ENCODE assay signal across 13 mouse cellular contexts in genomic region chr7:80893086-80893752, GRCm38 (mm10). TPM values are rescaled to one million over a fixed set of nuclear protein-coding genes. Genes with fewer than 3 reads are reported as not detected.
DNase-seq lines count a peak whose midpoint lies in the region; ATAC-seq lines count a peak whose summit lies in the region.
"Had no signal": no experiment of that assay in that cellular context is flagged by ENCODE, and none has a peak within 500 bp of the region (broad histone marks: within the 10 kb centered on the region; RNA-seq: fewer than 3 reads in every experiment).

No protein-coding gene starts in this region.

- H3K36me3 ChIP-seq in heart, embryonic 14.5 days (ENCODE audit: control insufficient read depth, insufficient read depth, low read length): peaks cover 76% of the 10 kb centered on the region
- H3K36me3 ChIP-seq in liver, embryonic 12.5 days: peaks cover 88% of the 10 kb centered on the region
- peaks cover 36% of the 10 kb centered on the region for H3K36me3 ChIP-seq in liver, embryonic 11.5 days (ENCODE audit: control insufficient read depth, insufficient read depth, low read length)

- H3K9ac ChIP-seq in heart, embryonic 14.5 days (ENCODE audit: low read length): no peak overlapping the region
- no peak overlapping the region for H3K9ac ChIP-seq in liver, embryonic 12.5 days
- no peak overlapping the region for H3K9ac ChIP-seq in liver, embryonic 11.5 days (ENCODE audit: low read depth, low read length)

- no peaks in the 10 kb centered on the region for H3K27me3 ChIP-seq in heart, embryonic 14.5 days (ENCODE audit: control insufficient read depth, insufficient read depth, low read length)
- no peaks in the 10 kb centered on the region for H3K27me3 ChIP-seq in liver, embryonic 12.5 days (replicated peaks)
- no peaks in the 10 kb centered on the region for H3K27me3 ChIP-seq in liver, embryonic 11.5 days (replicated peaks; ENCODE audit: control insufficient read depth, insufficient read depth, low read length)

- peak; percentile 45 for DNase-seq in adrenal gland, postnatal 10 days
- DNase-seq in adrenal gland, postnatal 4 days (ENCODE audit: low spot score in 2 of 2): no peak
- no peak for DNase-seq in heart, postnatal 25 days (ENCODE audit: low spot score)
- no peak for DNase-seq in liver, embryonic 11.5 days (ENCODE audit: low spot score)
- DNase-seq in cerebellum, postnatal 25 days: peak; percentile 63 to 67
- DNase-seq: lung, adult 2 months; thymus, postnatal 25 days had no signal

- no peak overlapping the region for H3K4me3 ChIP-seq in heart, embryonic 14.5 days (ENCODE audit: control insufficient read depth in 1 of 2, insufficient read depth in 1 of 2, low read depth in 1 of 2, low read length in 2 of 2)
- no peak overlapping the region for H3K4me3 ChIP-seq in liver, embryonic 12.5 days
- no peak overlapping the region for H3K4me3 ChIP-seq in liver, embryonic 11.5 days (ENCODE audit: low read depth, low read length)
- H3K4me3 ChIP-seq: hindbrain, embryonic 10.5 days; myocyte had no signal

- intact Hi-C loops in heart, postnatal 25 days (cut with DNase I): loop anchor here (10.0 kb wide), 1 partner anchor 452 kb away; the partner anchor contains the start of gene Rps17

- H3K9me3 ChIP-seq in heart, embryonic 14.5 days (ENCODE audit: control insufficient read depth, low read length): no peaks in the 10 kb centered on the region
- no peaks in the 10 kb centered on the region for H3K9me3 ChIP-seq in liver, embryonic 12.5 days (replicated peaks)
- no peaks in the 10 kb centered on the region for H3K9me3 ChIP-seq in liver, embryonic 11.5 days (ENCODE audit: control insufficient read depth, low read length)
- H3K9me3 ChIP-seq: hindbrain, embryonic 10.5 days had no signal

- no peak overlapping the region for H3K4me2 ChIP-seq in heart, embryonic 14.5 days (ENCODE audit: low read length)
- no peak overlapping the region for H3K4me2 ChIP-seq in liver, embryonic 12.5 days
- no peak overlapping the region for H3K4me2 ChIP-seq in liver, embryonic 11.5 days

- H3K4me1 ChIP-seq in heart, embryonic 14.5 days (ENCODE audit: control insufficient read depth in 2 of 2, insufficient read depth in 2 of 2, low read length in 2 of 2): peaks cover 10 to 13% of the 10 kb centered on the region in 2 experiments; a peak in 3 of 4 replicates
- H3K4me1 ChIP-seq in liver, embryonic 12.5 days: peaks cover 26% of the 10 kb centered on the region
- peaks cover 12% of the 10 kb centered on the region; the same call in 1 of the 2 replicates for H3K4me1 ChIP-seq in liver, embryonic 11.5 days (replicated peaks; ENCODE audit: control insufficient read depth, insufficient read depth, low read length)

- 88% methylated on average over 15 of the region's 15 CpGs for WGBS in heart, embryonic 14.5 days
- WGBS in liver, embryonic 12.5 days (ENCODE audit: insufficient replicate concordance): 84% methylated on average over 15 of the region's 15 CpGs
- WGBS in liver, embryonic 11.5 days: 93% methylated on average over 15 of the region's 15 CpGs

- ATAC-seq in heart, embryonic 14.5 days (ENCODE audit: insufficient number of reproducible peaks, insufficient read depth, low FRiP score, low read depth): no peak
- 0 out of 2 replicates have a peak, but pooled peaks have one; percentile 10 for ATAC-seq in liver, embryonic 12.5 days
- no peak for ATAC-seq in liver, embryonic 11.5 days (replicated peaks; ENCODE audit: low FRiP score)
- ATAC-seq in frontal cortex, adult (ENCODE audit: low TSS enrichment): no peak

- peak overlapping the region; percentile 22 to 33; a peak in 2 of 4 replicates for H3K27ac ChIP-seq in heart, embryonic 14.5 days (replicated peaks in 1 of 2; ENCODE audit: control insufficient read depth in 1 of 2, insufficient read depth in 1 of 2, low read depth in 2 of 2, low read length in 2 of 2)
- H3K27ac ChIP-seq in liver, embryonic 12.5 days: no peak overlapping the region
- no peak overlapping the region for H3K27ac ChIP-seq in liver, embryonic 11.5 days (ENCODE audit: low read depth, low read length)
- H3K27ac ChIP-seq: hindbrain, embryonic 10.5 days had no signal

RNA-seq across cellular contexts. Expression of gene Wdr73, which starts 7.8 kb away (rescaled TPM):
- total RNA-seq in adrenal gland, postnatal 10 days (2021): 10 to 100 TPM; 24.9 to 27.1 TPM
- 10 to 100 TPM; 27.9 to 29.8 TPM for total RNA-seq in adrenal gland, postnatal 4 days (2021)
- polyA plus RNA-seq in heart, embryonic 14.5 days (2014; fragmentation: Nextera tagmentation; extraction: Ambion mirVana): 16.0 and 16.1 TPM in 2 replicates
- total RNA-seq in heart, postnatal 25 days (2021): 1 to 10 TPM; 5.7 to 6.0 TPM
- polyA plus RNA-seq in liver, embryonic 12.5 days (2016; fragmentation: Nextera tagmentation; extraction: Ambion mirVana): 29.1 and 30.3 TPM in 2 replicates
- 42.8 and 44.0 TPM in 2 replicates for polyA plus RNA-seq in liver, embryonic 11.5 days (2014; fragmentation: Nextera tagmentation; extraction: Ambion mirVana)

RNA-seq across cellular contexts. Expression of gene Nmb, which starts 11.7 kb away (rescaled TPM):
- 1 to 10 TPM; 4.0 to 4.7 TPM for total RNA-seq in adrenal gland, postnatal 10 days (2021)
- total RNA-seq in adrenal gland, postnatal 4 days (2021): 1 to 10 TPM; 4.2 to 5.6 TPM
- polyA plus RNA-seq in heart, embryonic 14.5 days (2014; fragmentation: Nextera tagmentation; extraction: Ambion mirVana): 4.6 and 5.3 TPM in 2 replicates
- total RNA-seq in heart, postnatal 25 days (2021): 1 to 10 TPM; 5.8 to 7.7 TPM
- polyA plus RNA-seq in liver, embryonic 12.5 days (2016; fragmentation: Nextera tagmentation; extraction: Ambion mirVana): 1.6 and 2.4 TPM in 2 replicates
- 2.4 and 3.4 TPM in 2 replicates for polyA plus RNA-seq in liver, embryonic 11.5 days (2014; fragmentation: Nextera tagmentation; extraction: Ambion mirVana)
- total RNA-seq: megakaryocyte-erythroid progenitor cell, adult 5-6 weeks had no signal

RNA-seq across cellular contexts. Expression of gene Zscan2, which starts 32.5 kb away (rescaled TPM):
- total RNA-seq in adrenal gland, postnatal 10 days (2021): 1 to 10 TPM; 6.5 to 6.8 TPM
- 10 to 100 TPM; 13.4 to 14.2 TPM for total RNA-seq in adrenal gland, postnatal 4 days (2021)
- polyA plus RNA-seq in heart, embryonic 14.5 days (2014; fragmentation: Nextera tagmentation; extraction: Ambion mirVana): 1.6 and 1.8 TPM in 2 replicates
- 1 to 10 TPM; 5.4 to 6.1 TPM for total RNA-seq in heart, postnatal 25 days (2021)
- 0.23 and 0.58 TPM in 2 replicates for polyA plus RNA-seq in liver, embryonic 12.5 days (2016; fragmentation: Nextera tagmentation; extraction: Ambion mirVana)
- polyA plus RNA-seq in liver, embryonic 11.5 days (2014; fragmentation: Nextera tagmentation; extraction: Ambion mirVana): 1.0 and 1.4 TPM in 2 replicates

RNA-seq across cellular contexts. Expression of gene Sec11a, which starts 54.4 kb away (rescaled TPM):
- 100 to 1,000 TPM; 113 to 124 TPM for total RNA-seq in adrenal gland, postnatal 10 days (2021)
- 100 to 1,000 TPM; 114 to 116 TPM for total RNA-seq in adrenal gland, postnatal 4 days (2021)
- polyA plus RNA-seq in heart, embryonic 14.5 days (2014; fragmentation: Nextera tagmentation; extraction: Ambion mirVana): 127 and 138 TPM in 2 replicates
- 10 to 100 TPM; 47.8 to 59.0 TPM for total RNA-seq in heart, postnatal 25 days (2021)
- polyA plus RNA-seq in liver, embryonic 12.5 days (2016; fragmentation: Nextera tagmentation; extraction: Ambion mirVana): 123 and 124 TPM in 2 replicates
- 180 and 200 TPM in 2 replicates for polyA plus RNA-seq in liver, embryonic 11.5 days (2014; fragmentation: Nextera tagmentation; extraction: Ambion mirVana)

Comparison
In these comparisons a context has a peak if more than half of its experiments do, and no peak if none do; other contexts are left out.
1. DNase-seq: peak in adrenal gland, postnatal 10 days (single experiment) and cerebellum, postnatal 25 days (2 of 2); none in adrenal gland, postnatal 4 days (0 of 2), heart, postnatal 25 days (single experiment) and liver, embryonic 11.5 days (single experiment).
2. H3K27ac ChIP-seq: peak in heart, embryonic 14.5 days (2 of 2); none in liver, embryonic 12.5 days (single experiment) and liver, embryonic 11.5 days (single experiment).